Mouse (Mus musculus): Measurements from ENCODE around the gene Arhgap40.

GRCm38 (mm10) chr2:158579979-158580378 lies 67.4 kb downstream of the Arhgap40 start:
- TF ChIP-seq USF1 (IDR thresholded peaks at IDR 0.05; ENCODE audit: low read depth): no peak
- no peak for TF ChIP-seq POLR2A (IDR thresholded peaks at IDR 0.05; ENCODE audit: insufficient read length, low read depth)
- no peak for TF ChIP-seq MYOD1 (IDR thresholded peaks at IDR 0.05; ENCODE audit: control insufficient read depth in 1 of 3, insufficient read length in 2 of 3, low read depth in 2 of 3)

Data from myocyte (in vitro differentiated cells).